Mouse (Mus musculus): Measurements from ENCODE around the gene Cyfip2. TPM values are rescaled to one million over a fixed set of nuclear protein-coding genes. Genes with fewer than 3 reads are reported as not detected.

Cyfip2 gene
- total RNA-seq, 2 experiments from 2014 or later = 510 to 532 TPM

DNA sequence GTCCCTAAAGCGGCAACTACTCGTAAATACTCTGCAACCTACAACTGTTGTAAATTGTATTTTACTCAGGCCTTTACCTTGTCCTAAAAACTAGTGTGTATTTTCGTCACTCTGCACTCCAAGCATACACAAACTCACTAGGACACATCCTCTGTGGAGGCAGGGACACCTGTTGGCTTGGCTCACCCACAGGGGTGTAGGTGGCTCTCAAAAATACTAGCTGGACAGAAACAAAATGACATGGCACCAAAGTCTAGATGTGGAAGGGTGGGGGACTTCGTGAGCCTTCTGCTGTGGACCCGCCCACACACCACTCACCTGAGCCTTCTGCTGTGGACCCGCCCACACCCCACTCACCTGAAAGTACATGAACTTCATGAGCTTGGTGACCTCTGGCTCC, 28.9 kb downstream of the Cyfip2 start:
- intact Hi-C loops (cut with DNase I) = loop anchor here (2.0 kb wide), 1 partner anchor 17 kb away; no protein-coding TSS in a partner anchor
- DNase-seq (ENCODE audit: low spot score in 2 of 2) = peak in 1 of 2 experiments; percentile 85

GRCm38 (mm10) chr11:46282612-46283011, 30.0 kb downstream of the Cyfip2 start:
- intact Hi-C loops (cut with DNase I) = loop anchor here (2.0 kb wide), 1 partner anchor 18 kb away; no protein-coding TSS in a partner anchor
- DNase-seq (ENCODE audit: low spot score in 2 of 2) = peak in 1 of 2 experiments; percentile 66

DNA sequence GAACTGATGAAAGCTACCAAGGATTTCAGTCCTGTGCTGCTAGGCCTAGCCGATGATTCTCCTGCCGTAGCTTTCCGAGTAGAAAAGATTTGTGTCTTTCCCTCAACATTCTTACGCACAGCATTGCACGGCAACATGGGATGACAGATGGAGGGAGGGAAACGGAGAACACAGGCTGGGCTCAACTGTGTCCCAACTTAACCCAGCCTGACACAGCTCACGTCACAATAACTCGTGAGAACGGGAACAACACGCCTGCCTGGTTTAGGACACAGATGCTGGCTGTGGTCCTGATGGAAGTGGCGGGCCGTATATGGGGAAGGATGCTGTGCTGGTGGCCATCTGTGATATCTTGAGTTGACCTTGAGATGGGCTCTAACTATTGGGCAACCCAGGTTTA, 34.0 kb downstream of the Cyfip2 start:
- intact Hi-C loops (cut with DNase I) = loop anchor here (10.0 kb wide), 1 partner anchor 356 kb away; no protein-coding TSS in a partner anchor
- DNase-seq (ENCODE audit: low spot score in 2 of 2) = peak in 1 of 2 experiments; percentile 31

GRCm38 (mm10) chr11:46278140-46278539, 34.5 kb downstream of the Cyfip2 start:
- intact Hi-C loops (cut with DNase I) = loop anchor here (10.0 kb wide), 1 partner anchor 357 kb away; no protein-coding TSS in a partner anchor

DNA sequence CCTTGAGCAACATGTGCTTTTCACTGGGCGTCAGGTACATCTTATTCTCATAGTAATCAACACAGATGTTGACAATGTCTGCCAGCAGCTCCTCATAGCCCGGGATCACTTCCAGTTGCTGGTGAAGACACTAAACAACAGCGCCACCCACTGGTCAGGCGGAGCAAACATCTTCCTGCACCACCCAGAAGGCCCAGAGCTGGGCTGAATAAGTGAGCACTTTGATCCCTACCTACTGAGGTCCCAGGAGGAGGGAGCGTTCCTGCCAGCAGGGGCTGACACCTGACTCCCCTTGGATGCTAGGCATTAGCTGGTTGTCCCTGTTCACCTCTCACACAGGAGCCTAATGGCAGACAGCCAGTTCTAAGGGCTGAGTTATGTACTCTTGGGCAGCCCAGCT, 35.9 kb downstream of the Cyfip2 start:
- DNase-seq (ENCODE audit: low spot score in 2 of 2) = peak in 1 of 2 experiments; percentile 42
- intact Hi-C loops (cut with DNase I) = loop anchor here (10.0 kb wide), 1 partner anchor 358 kb away; no protein-coding TSS in a partner anchor

More at GRCm38 (mm10) chr11:46278140-46278539, 34.5 kb downstream of the Cyfip2 start:
- no peak for DNase-seq (ENCODE audit: low spot score in 2 of 2)

GRCm38 (mm10) chr11:46276168-46276567, 36.5 kb downstream of the Cyfip2 start:
- intact Hi-C loops (cut with DNase I) = loop anchor here (10.0 kb wide), 1 partner anchor 359 kb away; no protein-coding TSS in a partner anchor
- no peak for DNase-seq (ENCODE audit: low spot score in 2 of 2)

DNA sequence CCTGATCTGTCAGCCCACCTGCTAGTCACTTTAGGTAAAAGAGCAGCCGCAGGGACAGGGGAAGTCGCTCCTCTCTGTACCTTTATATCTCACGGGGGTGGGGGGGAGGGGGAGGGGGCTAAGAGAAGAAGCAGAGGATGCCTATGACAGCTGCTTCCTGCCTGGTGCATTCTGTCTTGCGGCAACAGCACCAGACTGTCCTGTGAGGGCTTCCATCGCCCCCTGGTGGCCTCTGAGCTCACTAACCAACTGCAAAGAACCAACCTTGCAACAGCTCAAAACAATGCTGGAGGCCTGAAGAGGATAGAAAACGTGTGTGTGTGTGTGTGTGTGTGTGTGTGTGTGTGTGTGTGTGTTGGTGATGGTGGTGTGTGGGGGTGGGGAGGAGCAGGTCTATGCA, 37.4 kb downstream of the Cyfip2 start:
- intact Hi-C loops (cut with DNase I) = loop anchor here (10.0 kb wide), 1 partner anchor 359 kb away; no protein-coding TSS in a partner anchor
- peak; percentile 82 to 84 for DNase-seq (ENCODE audit: low spot score in 2 of 2)

DNA sequence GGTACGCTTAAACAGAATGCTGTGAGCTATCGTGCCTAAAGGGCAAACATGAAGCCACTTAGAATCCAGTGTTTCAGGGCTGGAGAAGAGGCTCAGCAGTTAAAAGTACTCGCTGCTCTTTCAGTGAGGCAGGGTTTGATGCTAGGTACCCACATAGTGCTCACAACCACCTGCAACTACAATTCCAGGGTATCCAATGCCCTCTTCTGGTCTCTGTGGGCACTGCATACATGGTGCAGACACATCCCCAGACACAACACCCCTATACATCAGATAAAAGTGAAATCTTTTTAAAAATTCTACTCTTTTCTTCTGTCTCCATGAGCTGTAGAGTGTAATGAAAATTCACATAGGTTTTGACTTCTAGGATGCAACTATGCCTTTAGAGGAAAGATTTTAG, 38.7 kb downstream of the Cyfip2 start:
- DNase-seq (ENCODE audit: low spot score in 2 of 2) = no peak
- intact Hi-C loops (cut with DNase I) = loop anchor here (10.0 kb wide), 1 partner anchor 361 kb away; no protein-coding TSS in a partner anchor

DNA sequence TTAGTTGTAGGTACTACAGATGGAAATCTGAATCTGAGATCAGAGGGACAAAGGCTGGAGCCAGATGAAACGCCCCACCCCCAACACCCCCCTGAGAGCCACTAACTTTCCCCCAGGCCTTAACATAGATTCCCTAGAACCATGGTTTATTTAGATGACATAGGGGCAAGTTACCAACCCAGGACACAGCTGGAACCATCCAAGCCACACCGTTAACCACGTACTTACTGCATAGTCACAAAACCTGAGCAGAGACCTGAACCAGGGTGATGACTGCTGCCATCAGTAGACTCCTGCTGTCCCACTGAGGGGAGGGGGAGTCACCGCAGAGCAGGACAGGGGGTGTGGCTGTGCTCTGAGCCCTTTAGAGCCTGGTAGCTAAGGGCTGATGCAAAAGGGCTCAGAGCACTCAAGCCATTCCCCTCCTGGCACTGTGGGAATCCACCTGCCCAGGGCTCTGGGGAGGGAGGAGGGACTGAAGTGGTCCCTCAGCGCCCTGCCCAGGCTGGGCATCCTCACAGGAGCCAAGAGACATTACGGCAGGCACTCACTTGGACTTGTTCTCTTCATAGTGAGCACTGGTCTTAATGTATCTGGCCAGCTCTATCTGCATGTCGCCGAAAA, 40.5 kb downstream of the Cyfip2 start:
- intact Hi-C loops (cut with DNase I) = loop anchor here (10.0 kb wide), 1 partner anchor 363 kb away; no protein-coding TSS in a partner anchor

DNA sequence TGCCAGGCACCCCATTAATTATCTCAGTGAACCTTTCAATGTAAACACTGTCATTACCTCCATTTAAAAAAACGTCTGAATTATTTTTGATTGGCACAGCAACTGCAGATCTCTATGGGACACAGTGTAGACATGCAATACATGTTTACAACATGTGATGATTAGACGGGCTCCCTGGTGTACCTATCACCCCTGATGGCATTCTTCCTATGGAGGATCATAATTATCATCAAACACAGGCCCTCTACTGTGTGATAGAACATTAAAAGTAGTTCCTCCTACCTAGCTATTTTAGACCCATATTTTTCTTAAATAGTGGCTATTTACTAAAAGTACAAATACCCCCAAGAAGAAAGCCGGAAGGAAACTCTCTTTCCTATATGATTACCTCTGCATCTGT, 42.8 kb downstream of the Cyfip2 start:
- DNase-seq (ENCODE audit: low spot score in 2 of 2) = no peak
- intact Hi-C loops (cut with DNase I) = loop anchor here (1.0 to 10.0 kb wide), 2 partner anchors 161 to 365 kb away; no protein-coding TSS in a partner anchor

More for the DNA sequence above, 40.5 kb downstream of the Cyfip2 start:
- no peak for DNase-seq (ENCODE audit: low spot score in 2 of 2)

DNA sequence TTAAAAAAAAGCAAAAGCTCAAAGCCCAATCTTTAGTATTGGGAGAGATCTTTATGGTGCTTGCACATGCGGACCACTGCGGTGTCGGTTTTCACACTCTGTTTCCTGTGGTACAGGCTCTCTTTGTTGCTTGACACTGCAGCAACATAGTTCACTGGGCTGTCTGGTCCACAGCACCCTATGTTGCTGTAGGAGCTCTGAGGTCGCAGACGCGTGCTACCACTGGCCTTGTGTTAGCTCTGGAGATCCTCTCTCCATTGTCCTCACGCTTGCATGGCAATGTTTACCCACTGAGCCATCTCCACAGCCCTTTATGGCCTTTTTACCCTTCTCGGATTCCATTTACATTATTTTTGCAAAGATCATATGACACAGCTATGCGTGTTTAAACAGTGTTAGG, 43.3 kb downstream of the Cyfip2 start:
- intact Hi-C loops (cut with DNase I) = loop anchor here (1.0 kb wide), 1 partner anchor 162 kb away; no protein-coding TSS in a partner anchor
- no peak for DNase-seq (ENCODE audit: low spot score in 2 of 2)

DNA sequence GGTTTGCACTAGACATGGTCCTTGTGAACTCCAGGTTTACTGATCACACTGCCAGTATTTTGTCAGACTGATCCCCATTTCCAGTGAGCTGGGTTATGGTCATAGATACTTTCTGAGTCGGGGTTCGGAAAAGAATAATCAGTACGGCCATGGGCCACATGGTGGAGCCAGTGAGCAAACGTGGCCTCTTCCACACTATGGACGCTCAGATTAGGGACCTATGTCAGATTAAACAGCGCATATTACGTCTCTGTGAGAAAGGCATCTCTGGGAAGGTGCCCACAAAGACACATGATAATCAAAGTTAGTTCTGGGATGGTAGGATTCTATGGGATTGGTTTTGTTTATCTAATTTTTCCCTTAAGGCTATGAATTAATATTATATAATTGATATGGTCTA, 43.7 kb downstream of the Cyfip2 start:
- intact Hi-C loops (cut with DNase I) = loop anchor here (1.0 kb wide), 1 partner anchor 162 kb away; no protein-coding TSS in a partner anchor
- DNase-seq (ENCODE audit: low spot score in 2 of 2) = peak; percentile 63 to 72

GRCm38 (mm10) chr11:46265031-46265786, 47.5 kb downstream of the Cyfip2 start:
- intact Hi-C loops (cut with DNase I) = no loop called here

GRCm38 (mm10) chr11:46264584-46264983, 48.1 kb downstream of the Cyfip2 start:
- intact Hi-C loops (cut with DNase I) = no loop called here

More at GRCm38 (mm10) chr11:46265031-46265786, 47.5 kb downstream of the Cyfip2 start:
- DNase-seq (ENCODE audit: low spot score in 2 of 2) = no peak

DNA sequence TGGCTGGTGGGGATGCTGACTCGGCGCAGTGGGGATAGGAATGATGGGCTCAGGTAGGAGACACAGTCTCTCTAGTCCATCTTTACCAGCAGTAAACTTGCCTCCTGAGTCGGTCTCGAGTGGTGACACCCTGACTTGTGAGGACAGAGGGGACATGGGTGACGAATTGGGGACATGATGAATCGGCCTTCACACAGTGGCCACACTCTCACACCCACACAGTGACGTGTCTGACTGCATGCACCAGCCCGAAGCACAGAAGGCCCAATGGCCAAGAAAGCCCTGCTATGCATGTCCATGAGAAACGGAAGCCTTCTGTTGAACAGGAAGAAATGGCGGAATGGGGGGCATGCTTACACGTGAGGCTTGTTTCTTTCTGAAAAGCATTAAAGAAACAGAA, 49.4 kb downstream of the Cyfip2 start:
- intact Hi-C loops (cut with DNase I) = no loop called here
- no peak for DNase-seq (ENCODE audit: low spot score in 2 of 2)

More at GRCm38 (mm10) chr11:46264584-46264983, 48.1 kb downstream of the Cyfip2 start:
- DNase-seq (ENCODE audit: low spot score in 2 of 2) = no peak

DNA sequence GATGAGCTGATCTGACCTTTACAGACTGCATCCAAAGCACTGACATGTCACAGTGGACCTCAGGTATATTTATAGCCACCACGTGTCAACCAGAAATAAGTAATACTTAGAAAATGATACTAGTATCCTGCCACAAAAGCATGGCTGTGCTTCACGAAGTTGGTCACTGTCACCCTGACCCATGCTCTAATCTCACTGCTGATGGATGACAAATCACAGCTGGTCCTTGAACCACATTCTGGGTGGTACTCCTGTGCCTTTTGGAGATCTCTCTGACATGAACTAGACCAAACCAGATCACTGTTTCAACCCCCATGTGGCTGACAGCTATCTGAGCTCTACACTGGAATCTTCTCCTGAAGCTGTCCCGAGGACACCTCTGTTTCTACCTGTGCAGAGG, 49.8 kb downstream of the Cyfip2 start:
- intact Hi-C loops (cut with DNase I) = no loop called here
- no peak for DNase-seq (ENCODE audit: low spot score in 2 of 2)

DNA sequence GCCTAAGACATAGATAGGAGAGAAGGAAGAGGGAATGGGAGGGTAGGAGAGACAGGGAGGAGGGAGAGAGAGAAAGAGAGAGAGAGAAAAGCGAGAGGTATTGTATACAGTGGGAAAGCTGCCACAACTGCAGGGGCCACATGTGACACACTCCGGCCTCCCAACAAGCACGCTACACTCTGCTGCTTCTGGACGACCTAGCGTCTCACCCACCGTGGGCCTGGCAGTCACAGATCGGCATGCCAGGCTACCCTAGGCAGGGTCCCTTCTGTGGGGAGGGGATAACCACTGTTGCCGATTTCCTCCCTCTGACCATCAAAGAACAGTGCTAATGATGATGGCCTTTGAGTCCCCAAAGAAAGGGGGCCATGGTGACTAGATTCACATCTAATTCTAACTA, 53.9 kb downstream of the Cyfip2 start:
- DNase-seq (ENCODE audit: low spot score in 2 of 2) = no peak
- intact Hi-C loops (cut with DNase I) = no loop called here

DNA sequence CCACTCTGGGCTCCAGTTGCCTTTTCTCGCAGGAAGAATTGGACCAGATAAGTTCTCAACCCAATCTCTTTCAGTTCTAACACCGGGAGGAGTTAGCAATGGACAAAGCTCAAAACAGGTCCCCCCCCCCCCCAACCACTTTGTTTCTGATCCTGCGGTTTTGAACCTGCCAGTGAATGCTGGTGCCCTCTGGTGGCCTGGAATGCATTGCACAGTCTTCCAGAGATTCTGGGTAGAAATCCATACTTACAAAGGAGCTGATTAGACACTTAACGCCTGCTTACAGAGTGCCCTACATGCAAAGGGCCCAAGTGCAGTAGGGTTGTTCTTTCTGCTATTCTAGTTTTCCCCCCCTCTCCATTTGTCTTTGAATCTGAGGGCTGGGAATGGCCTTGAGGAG, 54.5 kb downstream of the Cyfip2 start:
- intact Hi-C loops (cut with DNase I) = no loop called here
- DNase-seq (ENCODE audit: low spot score in 2 of 2) = peak; percentile 36 to 51

GRCm38 (mm10) chr11:46255291-46255690, 57.4 kb downstream of the Cyfip2 start:
- intact Hi-C loops (cut with DNase I) = no loop called here
- DNase-seq (ENCODE audit: low spot score in 2 of 2) = no peak

DNA sequence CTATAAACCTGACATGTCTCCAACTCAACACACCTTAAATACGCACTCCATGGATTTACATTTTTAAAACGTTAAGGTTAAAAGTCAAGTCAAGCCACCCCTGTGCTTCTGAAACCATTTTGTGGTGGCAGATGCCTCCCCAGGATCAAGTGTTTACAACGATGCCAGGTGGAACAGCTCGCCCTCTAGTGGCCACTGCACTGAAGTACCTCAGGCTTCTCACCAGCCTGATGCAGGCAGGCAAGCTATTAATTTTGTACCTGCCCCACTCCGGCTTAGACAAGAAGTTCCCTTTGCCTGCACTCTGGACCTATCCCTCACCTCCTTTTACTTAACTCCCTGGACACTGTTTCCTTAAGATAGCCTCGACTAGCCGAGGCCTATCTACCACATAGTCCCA, 60.7 kb downstream of the Cyfip2 start:
- intact Hi-C loops (cut with DNase I) = no loop called here

More for the DNA sequence above, 60.7 kb downstream of the Cyfip2 start:
- peak; percentile 75 to 81 for DNase-seq (ENCODE audit: low spot score in 2 of 2)
